Mouse (Mus musculus): ENCODE results near the gene Pla2g12a.

- TF ChIP-seq POLR2A (IDR thresholded peaks at IDR 0.05; ENCODE audit: insufficient read depth, low read depth, low read length) (no peak), CTCF (IDR thresholded peaks at IDR 0.05; ENCODE audit: insufficient read depth, low read depth, low read length) (no peak)
Measured at GRCm38 (mm10) chr3:129846846-129847245, 31.6 kb upstream of the Pla2g12a start.
